Mouse (Mus musculus) lung, adult 2 months (tissue): ENCODE data around the gene Prkcd.

Experiments
- CTCF ChIP-seq: fragments of 200-500 bp; IDR thresholded peaks from 2 replicates; pipeline ENCODE4 v1.5.1; 2011; ENCODE audit warnings: mild to moderate bottlenecking, low read length, control low read depth; ENCODE audit not compliant: insufficient read depth
- POLR2A ChIP-seq: fragments of 200-500 bp; IDR thresholded peaks from 2 replicates; pipeline ENCODE4 v1.6.1; 2011; ENCODE audit warnings: low read depth, mild to moderate bottlenecking, control low read depth, low read length, borderline replicate concordance; ENCODE audit errors: extremely low read depth

DNA sequence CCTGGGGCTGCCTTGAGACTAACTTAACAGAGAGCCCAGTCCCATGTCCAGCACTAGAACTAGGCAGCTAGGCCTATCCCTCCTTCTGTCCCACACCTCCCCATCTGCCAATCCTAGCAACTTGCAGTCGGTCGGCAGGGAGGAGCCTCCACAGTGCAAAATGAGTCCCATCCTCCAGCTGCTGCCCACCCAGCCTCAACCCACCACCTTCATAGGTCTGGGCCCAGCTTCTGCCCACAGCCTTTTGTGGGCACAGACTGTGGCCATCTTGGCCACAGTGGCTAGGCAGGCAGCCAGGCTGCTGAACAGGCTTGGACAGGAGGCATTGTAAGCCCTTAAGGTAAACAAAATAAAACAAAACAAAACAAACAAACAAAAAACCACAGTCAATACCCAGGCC, 5.8 kb upstream of the Prkcd start:
- TF ChIP-seq POLR2A (no peak), CTCF (no peak)
